Mouse (Mus musculus) thymus, adult 2 months (tissue): ENCODE results near the gene Slc35b3.

Experiments
- CTCF ChIP-seq: fragments of 200-500 bp; IDR thresholded peaks from 2 replicates; pipeline ENCODE4 v1.5.1; 2012; ENCODE audit warnings: mild to moderate bottlenecking, control low read depth, low read length, moderate library complexity, borderline replicate concordance; ENCODE audit not compliant: control insufficient read depth, poor library complexity, insufficient read depth; ENCODE audit errors: extremely low read depth
- POLR2A ChIP-seq: fragments of 200-500 bp; IDR thresholded peaks from 2 replicates; pipeline ENCODE4 v1.6.1; 2012; ENCODE audit warnings: mild to moderate bottlenecking, low read length, control low read depth, moderate library complexity; ENCODE audit not compliant: control insufficient read depth, poor library complexity, insufficient read depth; ENCODE audit errors: extremely low read depth

DNA sequence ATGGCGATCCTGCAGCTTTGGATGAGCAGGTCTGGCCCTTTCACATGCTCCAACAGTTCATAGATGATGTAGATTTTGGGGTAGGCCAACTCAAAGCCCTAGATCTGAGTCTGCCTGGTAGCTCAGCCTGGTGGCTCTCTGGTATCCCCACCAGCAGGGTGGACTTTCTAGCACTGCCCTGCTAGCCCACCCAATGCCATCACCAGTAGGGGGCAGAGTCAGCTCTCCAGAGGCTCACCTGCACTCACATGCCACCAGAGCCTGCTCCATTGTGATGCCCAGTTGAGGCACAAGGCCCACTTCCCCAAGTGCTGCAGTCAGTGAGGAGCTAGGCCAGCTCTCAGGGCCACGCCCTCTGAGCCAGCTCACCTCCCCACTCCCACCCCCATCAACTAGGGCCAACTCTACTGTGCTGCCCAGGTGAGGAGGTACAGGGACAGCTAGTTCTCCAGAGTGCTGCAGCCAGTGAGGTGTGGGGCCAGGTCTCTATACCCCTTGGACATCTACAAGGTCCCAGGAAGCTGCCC lies 6.3 kb upstream of the Slc35b3 start:
- no peak for TF ChIP-seq CTCF
- TF ChIP-seq POLR2A = no peak
